Mouse (Mus musculus): ENCODE measurements around the gene BC049762. TPM values are rescaled to one million over a fixed set of nuclear protein-coding genes. Genes with fewer than 3 reads are reported as not detected.
A peak's percentile ranks its signal among the peaks of the same experiment; 100 is the strongest.

The BC049762 gene
- total RNA-seq (2021) = not detected
- long read RNA-seq, experiment 1 = 0 reads
- long read RNA-seq, experiment 2 = 0 reads

DNA sequence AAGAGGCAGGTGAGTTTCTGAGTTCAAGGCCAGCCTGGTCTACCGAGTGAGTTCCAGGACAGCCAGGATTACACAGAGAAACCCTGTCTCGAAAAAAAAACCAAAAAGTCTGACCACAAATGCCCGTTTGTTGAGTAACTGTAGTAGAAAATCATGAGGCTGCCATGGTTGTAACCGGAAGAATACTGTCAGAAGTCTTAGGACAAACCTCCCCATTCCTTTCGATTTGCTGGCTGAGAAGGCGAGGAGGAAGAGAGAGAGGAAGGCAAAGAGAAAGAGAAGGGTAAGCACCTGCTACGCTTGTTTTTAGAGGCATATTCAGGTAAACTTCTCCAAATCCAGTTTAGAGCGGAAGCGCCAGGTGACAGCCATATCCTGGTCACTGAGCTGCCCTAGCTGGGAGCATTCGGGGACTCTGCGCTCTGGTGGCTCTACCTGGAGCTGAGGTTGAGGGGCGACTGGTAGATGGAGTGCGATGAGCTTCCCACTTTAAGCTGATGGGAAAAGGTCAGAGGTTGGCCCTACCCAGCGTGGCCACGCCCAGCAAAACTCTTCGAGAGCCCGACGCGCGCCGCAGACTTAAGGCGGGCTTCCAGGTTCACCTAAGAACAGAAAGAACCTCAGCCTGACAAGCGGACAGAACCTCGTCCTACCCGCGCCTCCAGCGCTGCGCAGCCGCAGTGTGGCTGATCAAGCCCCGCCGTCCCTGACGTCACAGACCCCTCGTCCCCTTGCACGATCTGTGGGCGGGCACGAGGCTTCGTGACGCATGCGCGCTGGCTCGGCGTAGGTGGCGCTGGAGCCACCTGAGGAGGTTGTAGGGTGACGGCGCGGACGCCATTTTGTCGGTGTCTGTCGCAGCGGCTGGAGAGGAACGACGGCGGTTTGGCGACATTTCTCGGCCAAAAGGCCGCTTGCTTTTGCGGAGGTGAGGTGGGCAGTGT, at the start of gene BC049762:
TSS of gene BC049762 (minus strand) at position 705 of the 944 bp plus-strand sequence.
- no peak for TF ChIP-seq CTCF (IDR thresholded peaks at IDR 0.05)
- DNase-seq (ENCODE audit: extremely low spot score in 1 of 2, low spot score in 2 of 2) = peak; percentile 99 to 100
- H3K4me3 ChIP-seq = peak within 1 kb of the TSS; percentile 93
- H3K27ac ChIP-seq = peak within 1 kb of the TSS; percentile 97
- intact Hi-C loops (cut with DNase I) = loop anchor here (1.0 kb wide), 1 partner anchor 35 kb away; no protein-coding TSS in a partner anchor

DNA sequence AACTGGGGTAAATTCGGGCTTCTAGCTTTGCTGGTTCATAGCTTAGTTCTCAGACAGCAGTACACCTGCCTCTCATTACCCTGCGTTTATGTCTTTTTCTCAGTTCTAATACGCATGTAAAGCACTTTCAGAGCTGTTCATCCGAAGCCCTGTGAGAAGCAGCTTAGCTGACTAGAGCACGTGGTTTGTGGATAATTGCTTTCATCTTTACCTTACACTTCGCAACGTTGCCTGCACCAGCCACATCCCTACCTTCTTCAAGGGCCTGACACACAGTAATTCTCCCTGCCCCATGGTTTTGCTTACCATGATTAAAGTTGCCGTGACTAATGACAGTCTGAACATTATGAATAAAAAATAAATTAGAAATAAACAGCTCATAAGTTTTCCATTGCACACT, 49.0 kb upstream of the BC049762 start:
- no peak overlapping the region for H3K27ac ChIP-seq
- DNase-seq (ENCODE audit: extremely low spot score in 1 of 2, low spot score in 2 of 2) = no peak
- intact Hi-C loops (cut with DNase I) = no loop called here

DNA sequence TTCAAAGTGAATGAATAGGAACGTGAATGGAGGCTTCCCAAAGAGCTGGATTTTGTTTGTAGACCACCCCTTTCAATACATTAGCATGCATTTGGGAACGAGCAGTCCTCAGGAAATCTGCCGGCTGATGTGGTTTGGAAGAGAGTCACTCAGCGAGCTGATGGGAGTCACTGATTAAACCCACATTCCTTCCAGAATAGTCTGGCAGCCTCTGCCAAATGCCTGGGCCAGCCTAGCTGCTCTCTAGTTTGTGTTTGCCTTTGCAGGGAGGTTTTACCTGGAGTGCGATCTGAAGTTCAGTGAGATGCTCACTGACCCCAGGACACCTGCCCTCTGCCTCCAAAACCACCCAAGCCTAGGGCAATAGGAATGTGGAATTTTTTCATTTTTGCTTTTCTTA, 45.5 kb upstream of the BC049762 start:
- Histone ChIP-seq H3K4me3 (no peak overlapping the region), H3K27ac (no peak overlapping the region)
- no peak for DNase-seq (ENCODE audit: extremely low spot score in 1 of 2, low spot score in 2 of 2)
- no peak for TF ChIP-seq CTCF (IDR thresholded peaks at IDR 0.05)
- intact Hi-C loops (cut with DNase I) = no loop called here

More for the DNA sequence above, 49.0 kb upstream of the BC049762 start:
- TF ChIP-seq CTCF (IDR thresholded peaks at IDR 0.05) = no peak
- H3K4me3 ChIP-seq = no peak overlapping the region

DNA sequence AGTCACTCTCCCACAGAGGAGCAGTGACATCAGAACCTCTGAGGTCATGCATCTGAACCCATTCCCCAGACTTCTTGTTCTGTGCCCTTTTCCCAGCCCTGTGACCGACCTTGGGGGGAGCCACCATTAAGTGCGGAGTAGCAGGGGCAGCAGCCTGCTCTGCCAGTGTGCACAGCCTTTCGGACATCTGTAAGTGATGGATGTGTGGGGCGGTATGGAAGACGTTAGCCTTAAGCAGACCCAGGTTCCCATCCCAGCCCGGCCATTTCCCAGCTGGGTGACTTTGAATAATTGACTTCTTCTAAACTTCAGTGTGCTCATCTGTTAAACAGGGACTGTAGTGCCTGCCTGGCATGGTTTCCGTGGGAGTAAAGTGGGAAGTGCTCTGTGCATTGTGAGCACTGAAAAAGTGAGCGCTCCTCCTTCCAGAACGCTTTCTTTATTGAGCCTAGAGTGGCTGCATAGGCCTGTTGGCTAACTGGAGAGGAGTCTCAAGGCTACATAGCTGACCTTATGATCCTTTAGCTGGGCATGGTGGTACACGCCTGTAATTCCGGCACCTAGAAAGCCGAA, 41.2 kb upstream of the BC049762 start:
- H3K27ac ChIP-seq = no peak overlapping the region
- TF ChIP-seq CTCF (IDR thresholded peaks at IDR 0.05) = no peak
- intact Hi-C loops (cut with DNase I) = no loop called here
- DNase-seq (ENCODE audit: extremely low spot score in 1 of 2, low spot score in 2 of 2) = peak in 1 of 2 experiments; percentile 21
- H3K4me3 ChIP-seq = no peak overlapping the region

DNA sequence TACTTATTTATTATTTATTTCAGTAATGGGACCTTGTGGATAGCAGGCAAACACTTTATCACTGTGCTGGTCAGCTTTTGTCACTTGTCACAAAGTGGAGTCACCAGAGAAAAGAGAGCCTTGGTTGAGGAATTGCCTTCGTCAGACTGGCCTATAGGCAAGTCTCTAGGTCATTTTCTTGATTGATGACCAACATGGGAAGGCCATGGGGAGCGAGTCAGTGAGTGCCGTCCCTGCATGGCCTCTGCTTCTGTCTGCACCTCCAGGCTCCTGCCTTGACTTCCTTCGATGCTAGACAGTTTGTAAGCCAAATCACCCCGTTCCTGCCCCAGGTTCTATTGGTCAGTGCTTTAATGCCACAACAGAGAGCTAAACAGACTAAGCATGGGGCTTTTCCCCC, 39.5 kb upstream of the BC049762 start:
- DNase-seq (ENCODE audit: extremely low spot score in 1 of 2, low spot score in 2 of 2) = no peak
- no peak overlapping the region for H3K27ac ChIP-seq
- intact Hi-C loops (cut with DNase I) = no loop called here
- no peak for TF ChIP-seq CTCF (IDR thresholded peaks at IDR 0.05)
- no peak overlapping the region for H3K4me3 ChIP-seq

DNA sequence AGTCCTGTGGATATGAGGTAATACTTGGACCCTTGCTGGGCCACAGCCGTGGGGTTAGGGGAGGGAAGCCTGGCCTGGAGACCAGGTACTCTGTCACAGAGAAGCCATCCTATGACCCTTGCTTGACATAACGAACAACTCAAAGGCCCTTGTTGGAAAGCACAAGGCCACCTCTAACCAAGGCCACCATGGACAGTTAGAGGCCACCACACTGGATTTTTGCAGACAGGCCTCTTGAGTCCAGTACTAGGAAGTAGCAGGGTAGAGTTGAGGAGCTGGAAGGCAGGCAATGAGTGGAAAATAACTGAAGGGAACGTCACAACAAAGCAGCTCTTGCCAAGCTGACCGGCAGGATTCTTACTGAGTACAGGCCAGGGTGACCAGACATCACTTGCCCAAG, 35.8 kb upstream of the BC049762 start:
- DNase-seq (ENCODE audit: extremely low spot score in 1 of 2, low spot score in 2 of 2) = no peak
- no peak overlapping the region for H3K27ac ChIP-seq
- no peak for TF ChIP-seq CTCF (IDR thresholded peaks at IDR 0.05)
- H3K4me3 ChIP-seq = no peak overlapping the region
- intact Hi-C loops (cut with DNase I) = no loop called here

DNA sequence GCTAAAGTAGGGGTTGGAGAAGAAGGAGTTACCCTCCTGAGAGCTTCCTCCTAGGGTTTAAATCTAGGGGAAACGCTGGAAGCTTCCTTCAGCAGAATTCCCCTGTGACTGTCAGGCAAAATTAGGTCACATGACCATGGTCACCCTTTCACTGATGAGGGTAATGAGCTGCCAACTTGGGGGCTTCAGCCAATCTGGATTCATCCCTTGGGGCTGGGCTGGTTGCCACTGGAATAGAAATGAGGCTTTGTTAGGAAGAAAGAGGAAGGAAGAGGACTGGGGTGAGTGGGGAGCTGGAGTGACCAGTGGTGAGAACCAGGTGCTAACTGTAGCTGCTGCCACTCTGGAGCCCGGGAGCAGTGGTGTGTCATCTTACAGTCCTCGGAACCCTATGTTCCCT, 32.9 kb upstream of the BC049762 start:
- no peak overlapping the region for H3K4me3 ChIP-seq
- no peak for TF ChIP-seq CTCF (IDR thresholded peaks at IDR 0.05)
- no peak overlapping the region for H3K27ac ChIP-seq
- intact Hi-C loops (cut with DNase I) = no loop called here
- DNase-seq (ENCODE audit: extremely low spot score in 1 of 2, low spot score in 2 of 2) = no peak

DNA sequence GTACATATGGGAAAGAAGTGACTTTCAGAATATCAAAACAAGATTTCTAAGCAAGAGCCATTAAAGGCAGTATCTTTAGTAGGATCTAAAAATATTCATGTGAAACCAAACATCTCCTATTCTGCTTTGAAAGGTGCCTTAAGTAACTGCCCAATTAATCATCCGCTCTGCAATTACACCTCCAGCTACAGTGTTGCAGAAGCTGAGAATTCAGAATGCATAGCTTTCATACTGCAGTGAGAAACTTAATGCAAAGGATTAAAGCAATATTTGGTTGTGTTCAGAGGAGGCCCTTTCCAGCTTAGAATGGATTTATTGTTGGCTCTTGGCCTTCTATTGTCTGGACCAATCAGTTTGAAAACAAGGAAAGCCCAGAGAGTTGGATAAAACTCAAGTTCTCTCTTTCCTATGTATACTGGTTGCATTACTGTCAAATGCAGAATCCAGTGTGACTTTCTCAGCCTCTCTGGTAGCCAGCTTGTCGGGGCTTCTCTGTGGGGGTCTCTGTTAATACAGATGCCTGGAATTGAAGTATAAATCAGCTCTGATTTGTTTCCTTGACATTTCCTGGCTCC, 31.2 kb upstream of the BC049762 start:
- intact Hi-C loops (cut with DNase I) = no loop called here
- DNase-seq (ENCODE audit: extremely low spot score in 1 of 2, low spot score in 2 of 2) = no peak
- no peak overlapping the region for H3K4me3 ChIP-seq
- no peak for TF ChIP-seq CTCF (IDR thresholded peaks at IDR 0.05)
- no peak overlapping the region for H3K27ac ChIP-seq

DNA sequence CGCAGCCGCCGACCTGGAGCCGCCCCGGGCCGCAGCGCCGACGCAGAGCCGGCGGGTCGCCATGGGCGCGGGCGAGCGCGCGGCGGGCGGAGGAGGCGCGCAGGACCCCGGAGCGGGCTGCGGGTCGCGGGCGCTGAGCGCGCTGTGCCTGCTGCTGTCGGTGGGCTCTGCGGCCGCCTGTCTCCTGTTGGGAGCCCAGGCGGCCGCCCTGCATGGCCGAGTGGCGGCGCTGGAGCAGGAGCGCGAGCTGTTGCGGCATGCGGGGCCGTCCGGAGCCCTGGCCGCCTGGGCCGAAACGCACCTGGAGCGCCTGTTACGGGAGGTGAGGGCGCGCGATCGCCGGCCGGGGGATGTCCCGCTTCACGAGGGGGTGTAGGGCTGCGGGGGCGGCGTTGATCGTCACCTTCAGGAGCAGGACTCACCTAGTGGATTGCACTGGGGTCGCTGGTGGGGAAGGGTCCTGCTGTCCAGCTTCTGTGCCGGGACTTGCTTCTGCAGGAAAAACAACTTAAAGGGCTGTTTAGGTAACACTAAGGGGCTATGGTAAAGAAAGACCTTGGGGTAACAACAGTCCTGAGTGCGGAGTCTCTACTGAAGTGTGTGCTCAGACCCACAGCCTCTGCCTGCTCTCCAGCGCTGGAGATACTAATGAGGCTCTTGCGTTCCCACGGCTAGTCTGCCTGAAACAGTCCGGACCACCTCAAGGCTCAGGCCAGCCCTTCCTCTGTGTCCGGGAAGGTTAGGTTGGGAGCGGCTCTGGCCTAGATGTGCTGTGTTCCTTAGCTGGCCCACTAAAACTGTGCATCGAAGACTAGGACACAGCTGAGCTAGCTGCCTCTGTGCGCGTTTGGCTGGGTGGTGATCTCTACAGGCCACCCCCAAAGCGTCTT, 27.5 kb upstream of the BC049762 start:
- peak; percentile 29; the same call in 1 of the 2 replicates for TF ChIP-seq CTCF (IDR thresholded peaks at IDR 0.05)
- peak in 1 of 2 experiments; percentile 28 for DNase-seq (ENCODE audit: extremely low spot score in 1 of 2, low spot score in 2 of 2)
- peak overlapping the region; percentile 51 for H3K4me3 ChIP-seq
- intact Hi-C loops (cut with DNase I) = no loop called here
- no peak overlapping the region for H3K27ac ChIP-seq

DNA sequence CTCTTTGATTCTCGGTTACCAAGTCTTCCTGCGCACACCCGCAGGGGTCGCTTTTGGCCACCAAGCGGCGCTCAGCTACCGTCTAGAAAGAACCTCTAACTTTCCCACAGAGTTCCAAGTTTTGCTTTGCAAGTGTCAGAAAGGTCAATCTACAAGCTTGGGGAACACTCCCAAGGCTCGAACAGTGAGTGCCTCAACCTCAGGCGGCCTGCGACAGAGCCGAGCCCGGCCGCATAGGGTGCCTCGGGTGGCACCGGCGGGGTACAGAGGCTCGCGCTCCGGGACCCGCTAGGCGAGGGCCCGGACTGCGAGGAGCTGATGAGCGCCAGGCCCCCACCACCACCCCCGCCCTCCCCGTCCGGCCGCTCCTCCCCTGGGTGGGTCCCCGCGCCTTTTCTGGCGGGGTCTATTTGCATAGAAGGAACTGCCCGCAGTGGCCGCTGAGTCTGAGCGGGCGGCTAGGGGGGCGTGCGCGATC, 26.8 kb upstream of the BC049762 start, which contains the start of gene Col23a1:
TSS of gene Col23a1 (plus strand) at position 357 of the 478 bp plus-strand sequence.
- TF ChIP-seq CTCF (IDR thresholded peaks at IDR 0.05) = peak; percentile 90
- DNase-seq (ENCODE audit: extremely low spot score in 1 of 2, low spot score in 2 of 2) = peak; percentile 68 to 69
- Histone ChIP-seq H3K4me3 (peak within 1 kb of the TSS; percentile 51), H3K27ac (no peak within 1 kb of the TSS)
- intact Hi-C loops (cut with DNase I) = loop anchor here (1.0 to 5.0 kb wide), 5 partner anchors 158 to 393 kb away; no protein-coding TSS in a partner anchor

DNA sequence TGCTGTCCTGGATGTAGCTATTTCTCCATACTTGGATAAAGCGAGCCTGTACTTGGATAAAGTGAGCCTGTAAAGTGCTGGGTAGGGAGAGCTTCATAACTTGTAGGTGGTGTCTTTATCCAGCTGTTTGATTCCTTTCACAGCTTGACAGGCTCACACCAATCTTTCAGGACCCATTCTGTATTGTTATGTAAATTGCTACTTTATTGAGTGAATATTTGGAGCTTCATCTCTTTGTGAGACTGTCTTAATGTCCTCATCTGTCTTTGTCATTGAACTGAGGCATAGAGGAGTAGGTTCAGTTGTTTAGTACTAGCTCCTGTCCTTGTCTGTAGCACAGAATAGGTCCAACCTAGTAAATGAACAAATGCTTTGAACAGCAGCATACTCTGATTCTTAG, 11.6 kb upstream of the BC049762 start:
- DNase-seq (ENCODE audit: extremely low spot score in 1 of 2, low spot score in 2 of 2) = no peak
- TF ChIP-seq CTCF (IDR thresholded peaks at IDR 0.05) = no peak
- H3K4me3 ChIP-seq = no peak overlapping the region
- intact Hi-C loops (cut with DNase I) = no loop called here
- no peak overlapping the region for H3K27ac ChIP-seq
